Mouse (Mus musculus): ENCODE data around the gene Vac14.

Gene Vac14

GRCm38 (mm10) chr8:110718209-110718968 is 100.0 kb downstream of the Vac14 start:
- DNase-seq (ENCODE audit: low spot score): peak; percentile 79

- DNase-seq (ENCODE audit: low spot score): peak; percentile 55
Observed at GRCm38 (mm10) chr8:110718969-110719670, 100.7 kb downstream of the Vac14 start.

- DNase-seq (ENCODE audit: low spot score): no peak
Observed at GRCm38 (mm10) chr8:110719898-110720653, 101.7 kb downstream of the Vac14 start.

DNA sequence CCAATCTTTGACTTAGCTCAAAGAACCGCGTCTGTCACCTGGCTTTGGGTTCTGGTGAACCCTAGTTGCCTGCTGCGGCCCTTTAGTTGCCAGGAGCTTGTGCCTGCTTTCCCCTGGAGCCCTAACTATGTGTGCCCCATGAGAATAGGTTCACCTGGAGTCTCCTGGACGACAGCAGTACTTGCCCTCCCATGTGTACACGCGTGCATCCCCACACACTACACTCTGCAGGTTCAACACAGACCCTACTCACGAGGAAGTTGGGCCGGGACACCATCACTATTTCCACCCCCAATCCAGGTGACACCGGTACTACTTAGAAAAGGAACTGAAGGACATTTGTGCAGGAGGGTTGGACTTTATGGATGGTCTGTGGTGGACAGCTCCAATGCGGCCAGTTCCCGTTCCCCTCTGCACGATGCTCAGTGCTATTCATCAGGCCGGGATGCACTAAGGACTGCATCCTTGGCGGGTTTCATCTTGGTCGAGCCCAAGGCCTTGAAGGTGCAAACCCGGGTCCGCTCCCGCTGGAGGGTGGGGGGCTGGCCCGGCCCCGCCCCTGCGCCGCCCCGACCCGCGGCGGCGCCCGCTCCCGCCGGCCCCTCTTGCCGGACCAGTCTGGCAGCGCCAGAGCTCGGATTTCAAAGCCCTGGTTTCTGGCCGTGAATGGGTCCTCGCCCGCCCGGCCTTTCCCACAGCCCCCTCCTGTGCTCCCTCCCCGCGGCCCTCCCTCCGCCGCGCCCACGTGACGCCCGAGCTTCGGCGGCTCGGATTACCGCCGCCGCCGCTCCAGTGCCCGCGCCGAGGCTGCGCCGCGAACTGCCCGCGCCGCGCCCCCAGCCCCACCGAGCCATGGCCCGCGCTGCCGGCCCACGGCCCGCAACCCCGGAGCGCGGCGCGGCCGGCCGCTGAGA is 102.6 kb downstream of the Vac14 start, which contains the start of gene Mtss1l:
Gene Mtss1l, plus strand, starts transcription at position 792 of the 914 bp plus-strand sequence.
- DNase-seq (ENCODE audit: low spot score): peak; percentile 71

DNA sequence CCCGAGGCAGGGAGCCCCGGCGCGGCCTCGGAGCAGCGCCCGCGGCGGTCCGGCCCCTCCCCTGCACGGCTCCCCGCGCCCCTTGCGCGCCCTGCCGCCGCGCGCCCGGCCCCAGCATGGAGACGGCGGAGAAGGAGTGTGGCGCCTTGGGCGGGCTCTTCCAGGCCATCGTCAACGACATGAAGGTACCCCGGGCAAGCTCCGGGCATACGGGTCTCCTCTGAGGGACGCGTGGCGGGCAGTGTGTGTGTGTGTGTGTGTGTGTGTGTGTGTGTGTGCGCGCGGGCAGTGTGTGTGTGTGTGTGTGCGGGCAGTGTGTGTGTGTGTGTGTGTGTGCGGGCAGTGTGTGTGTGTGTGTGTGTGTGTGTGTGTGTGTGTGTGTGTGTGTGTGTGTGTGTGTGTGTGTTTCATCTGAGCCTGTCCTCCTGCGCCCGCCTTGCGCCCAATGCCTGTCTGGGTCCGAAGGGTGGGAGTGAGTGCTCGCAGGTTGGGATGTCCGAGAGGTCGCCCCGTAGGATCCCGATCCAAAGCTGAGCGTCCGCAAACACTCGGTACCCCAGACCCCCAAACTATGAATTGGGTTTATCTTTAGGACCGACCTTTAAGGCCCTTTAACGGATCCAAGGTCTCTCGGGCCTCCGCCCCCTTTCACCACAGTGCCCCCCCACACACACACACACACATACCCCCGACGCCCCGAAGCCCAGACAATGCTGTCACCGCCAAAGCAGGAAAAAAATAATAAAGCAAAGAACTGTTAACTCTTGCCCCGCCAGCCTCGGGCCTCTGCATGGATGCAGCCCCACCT is 103.4 kb downstream of the Vac14 start:
- no peak for DNase-seq (ENCODE audit: low spot score)

DNA sequence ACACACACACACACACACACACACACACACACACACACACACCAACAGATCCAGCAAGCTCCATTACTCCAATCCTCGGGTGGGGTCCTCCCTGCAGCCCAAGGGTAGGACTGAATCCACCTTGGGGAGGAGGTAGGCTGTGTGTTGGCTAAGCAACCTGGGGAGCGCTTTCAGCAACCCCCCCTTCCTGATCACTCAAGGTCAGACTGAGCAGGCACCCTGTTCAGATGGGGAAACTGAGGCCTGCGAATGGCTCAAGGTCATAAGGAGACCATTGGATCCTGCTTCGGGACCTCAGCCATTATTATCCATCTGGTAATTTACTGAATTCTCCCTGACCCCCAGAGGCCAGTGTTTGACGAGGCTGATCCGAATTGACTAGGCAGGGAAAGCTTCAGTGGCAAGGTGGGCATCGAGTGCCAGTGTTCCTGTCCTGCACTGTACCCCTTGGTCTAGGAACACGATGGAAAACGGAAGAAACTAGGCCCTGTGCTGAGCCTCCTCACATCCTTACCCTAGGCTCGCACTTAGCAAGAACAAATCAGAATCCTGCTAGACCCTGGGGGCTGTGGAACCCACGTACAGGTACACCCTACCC is 104.1 kb downstream of the Vac14 start:
- no peak for DNase-seq (ENCODE audit: low spot score)

DNA sequence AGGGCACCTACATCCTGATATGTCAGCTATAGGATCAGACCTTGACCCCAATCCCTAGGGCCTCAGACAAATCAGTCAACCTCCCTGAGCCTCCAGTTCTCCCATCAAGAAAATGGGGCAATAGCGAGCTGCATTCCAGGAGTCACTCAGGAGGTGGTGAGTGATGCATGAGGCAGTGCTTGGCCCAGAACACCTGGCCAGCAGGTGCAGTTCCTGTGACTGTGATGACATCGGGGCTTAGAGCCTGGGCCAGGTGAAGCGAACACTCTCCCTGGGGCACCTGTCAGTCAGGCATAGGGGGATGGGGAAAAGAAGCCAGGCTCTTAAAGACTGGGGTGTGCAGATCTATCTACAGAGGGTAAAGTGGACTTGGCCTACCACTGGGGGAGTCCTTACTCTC is 106.1 kb downstream of the Vac14 start:
- no peak for DNase-seq (ENCODE audit: low spot score)

DNA sequence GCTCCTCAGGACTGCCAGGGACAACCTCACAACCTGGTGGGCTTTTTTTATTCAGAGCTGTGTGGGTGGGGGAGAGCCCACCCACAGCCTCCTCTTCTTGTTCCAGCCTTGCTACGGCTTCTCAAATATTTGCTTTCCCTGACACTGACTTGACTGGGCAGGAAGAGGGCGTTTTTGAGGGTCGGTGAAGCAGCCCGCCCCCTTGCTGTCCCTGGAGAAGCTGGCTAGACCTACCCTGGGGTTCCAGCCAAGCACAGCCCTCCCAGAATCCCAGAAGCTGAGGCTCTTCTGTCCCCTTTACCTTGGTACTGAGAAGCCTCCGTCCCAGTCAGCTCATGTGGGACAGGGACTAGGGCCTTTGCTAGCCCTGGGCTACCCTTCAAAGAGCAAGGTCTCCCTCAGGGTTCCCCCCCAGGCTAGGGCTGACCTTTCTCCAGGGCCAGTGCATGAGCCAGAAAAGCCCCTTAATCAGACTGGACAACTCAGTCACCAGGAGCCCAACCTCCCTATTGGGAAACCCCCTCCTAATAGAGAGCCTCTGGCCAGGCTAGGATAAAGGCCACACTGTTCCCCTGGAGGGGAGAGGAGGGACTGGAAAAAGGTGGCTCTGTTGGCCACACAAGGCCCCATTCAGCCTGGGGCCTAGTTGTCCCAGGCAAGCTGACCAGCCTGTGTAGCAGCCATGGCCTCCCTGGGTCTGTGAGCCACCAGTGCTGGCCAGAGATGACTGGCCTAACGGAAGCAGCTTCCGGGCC is 106.9 kb downstream of the Vac14 start:
- DNase-seq (ENCODE audit: low spot score): peak; percentile 62

GRCm38 (mm10) chr8:110726893-110727292 is 108.5 kb downstream of the Vac14 start:
- DNase-seq (ENCODE audit: low spot score): no peak

- DNase-seq (ENCODE audit: low spot score): no peak
Observed at GRCm38 (mm10) chr8:110731346-110731859, 113.0 kb downstream of the Vac14 start.

- DNase-seq (ENCODE audit: low spot score): no peak
Observed at GRCm38 (mm10) chr8:110733036-110733435, 114.7 kb downstream of the Vac14 start.

DNA sequence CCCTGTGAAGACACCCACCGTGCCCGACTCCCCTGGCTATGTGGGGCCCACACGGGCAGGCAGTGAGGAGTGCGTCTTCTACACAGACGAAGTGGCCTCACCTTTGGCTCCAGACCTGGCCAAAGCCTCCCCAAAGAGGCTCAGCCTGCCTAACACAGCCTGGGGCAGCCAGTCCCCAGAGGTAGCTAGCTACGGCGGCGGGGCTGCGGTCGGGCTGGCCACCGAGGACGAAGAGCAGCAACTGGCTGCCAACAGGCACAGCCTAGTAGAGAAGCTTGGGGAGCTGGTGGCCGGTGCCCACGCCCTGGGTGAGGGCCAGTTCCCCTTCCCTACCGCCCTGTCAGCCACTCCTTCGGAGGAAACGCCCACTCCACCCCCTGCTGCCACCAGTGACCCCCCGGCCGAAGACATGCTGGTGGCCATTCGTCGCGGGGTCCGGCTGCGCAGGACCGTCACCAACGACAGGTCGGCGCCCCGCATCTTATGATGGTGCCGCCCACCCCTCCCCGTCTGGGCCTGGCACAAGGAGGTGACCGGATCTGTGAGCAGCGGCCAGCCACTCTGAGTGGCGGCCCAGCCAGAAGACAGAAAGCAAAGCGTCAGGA is 120.3 kb downstream of the Vac14 start:
- no peak for DNase-seq (ENCODE audit: low spot score)

- no peak for DNase-seq (ENCODE audit: low spot score)
Observed at GRCm38 (mm10) chr8:110740629-110741175, 122.3 kb downstream of the Vac14 start.

DNA sequence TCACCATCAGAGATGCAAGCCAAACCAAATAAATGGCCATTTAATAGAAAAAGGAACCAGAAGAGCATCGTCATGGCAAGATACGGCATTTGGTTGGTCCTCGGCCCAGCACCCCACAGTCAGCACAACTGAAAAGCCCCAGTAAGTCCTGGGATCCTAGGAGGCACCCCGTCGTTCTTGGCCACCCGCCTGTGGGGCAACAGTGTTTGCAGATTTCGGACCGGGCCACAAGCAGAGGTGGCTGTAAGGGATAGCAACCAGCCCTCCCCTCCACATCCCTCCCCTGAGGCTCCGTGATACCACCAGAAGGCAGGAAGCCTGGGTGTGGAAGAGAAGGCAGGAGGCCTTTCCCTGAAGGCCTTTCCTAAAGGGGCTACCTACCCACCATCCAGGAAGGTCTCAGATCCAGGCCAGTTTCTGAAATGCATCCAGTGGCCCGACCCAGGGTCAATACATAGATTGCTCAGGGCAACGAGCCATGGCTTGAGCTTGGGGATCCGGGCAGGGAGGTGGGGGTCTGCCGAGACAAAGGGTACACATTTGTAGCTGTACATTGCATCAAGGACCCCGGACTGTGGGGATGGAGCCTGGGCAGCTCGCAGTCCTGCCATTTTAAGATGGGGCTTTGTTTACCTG is 123.5 kb downstream of the Vac14 start:
- no peak for DNase-seq (ENCODE audit: low spot score)

DNA sequence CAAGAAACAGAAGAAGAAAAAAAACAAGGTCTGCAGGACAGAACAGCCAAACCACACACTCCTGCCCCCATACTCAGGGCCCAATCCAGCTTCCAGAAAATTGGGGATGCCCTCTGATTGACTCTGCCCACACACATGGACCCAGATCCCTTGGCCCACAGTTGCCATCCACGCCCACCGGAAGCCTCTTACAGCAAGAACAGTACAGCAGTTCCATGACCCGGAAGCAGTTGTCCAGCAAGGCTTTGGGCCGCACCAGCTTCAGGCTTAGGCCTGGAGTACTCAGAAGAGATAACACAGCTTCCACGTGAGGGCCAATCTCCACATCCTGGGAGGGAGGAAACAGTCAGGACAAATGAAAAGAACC is 124.0 kb downstream of the Vac14 start:
- DNase-seq (ENCODE audit: low spot score): no peak

- DNase-seq (ENCODE audit: low spot score): no peak
Observed at GRCm38 (mm10) chr8:110745162-110745561, 126.8 kb downstream of the Vac14 start.

- no peak for DNase-seq (ENCODE audit: low spot score)
Observed at GRCm38 (mm10) chr8:110746661-110747060, 128.3 kb downstream of the Vac14 start.

DNA sequence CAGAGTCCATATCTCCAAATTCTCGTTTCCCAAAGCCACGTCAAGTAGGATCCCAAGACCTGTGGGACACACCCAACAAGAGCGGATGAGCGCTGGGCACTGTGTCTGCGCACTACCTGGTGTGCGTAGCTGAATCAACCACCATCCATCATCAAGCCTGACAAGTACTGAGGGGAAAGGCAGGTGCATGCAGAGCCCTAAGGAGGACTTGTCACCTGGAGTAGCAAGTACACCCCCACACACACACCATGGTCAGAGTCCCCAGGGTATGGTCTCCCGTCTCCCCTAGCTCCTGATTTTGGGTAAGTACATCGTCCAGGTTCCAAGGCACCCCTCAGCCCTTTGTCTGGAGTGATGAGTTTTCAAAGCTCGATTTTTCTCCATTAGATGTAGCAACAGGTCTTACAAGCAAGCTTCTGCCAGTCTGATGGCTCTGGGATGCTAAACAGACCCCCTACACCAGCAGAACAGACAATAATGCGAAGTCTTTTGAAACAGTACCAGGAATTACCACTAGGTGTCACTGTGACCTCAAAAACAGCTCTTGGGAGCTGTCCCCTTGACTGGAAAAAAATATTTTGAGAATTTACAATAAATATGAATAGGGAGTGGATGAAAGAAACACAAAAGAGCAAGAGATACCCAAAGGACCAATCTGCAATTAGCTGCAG is 131.2 kb downstream of the Vac14 start:
- peak; percentile 90 for DNase-seq (ENCODE audit: low spot score)
